Mouse (Mus musculus): ENCODE results near the gene Tead1. TPM values are rescaled to one million over a fixed set of nuclear protein-coding genes. Genes with fewer than 3 reads are reported as not detected.
A peak's percentile ranks its signal among the peaks of the same experiment; 100 is the strongest.

Gene Tead1
- polyA plus RNA-seq, 1 experiment from 2014 or later = 1.5 TPM

DNA sequence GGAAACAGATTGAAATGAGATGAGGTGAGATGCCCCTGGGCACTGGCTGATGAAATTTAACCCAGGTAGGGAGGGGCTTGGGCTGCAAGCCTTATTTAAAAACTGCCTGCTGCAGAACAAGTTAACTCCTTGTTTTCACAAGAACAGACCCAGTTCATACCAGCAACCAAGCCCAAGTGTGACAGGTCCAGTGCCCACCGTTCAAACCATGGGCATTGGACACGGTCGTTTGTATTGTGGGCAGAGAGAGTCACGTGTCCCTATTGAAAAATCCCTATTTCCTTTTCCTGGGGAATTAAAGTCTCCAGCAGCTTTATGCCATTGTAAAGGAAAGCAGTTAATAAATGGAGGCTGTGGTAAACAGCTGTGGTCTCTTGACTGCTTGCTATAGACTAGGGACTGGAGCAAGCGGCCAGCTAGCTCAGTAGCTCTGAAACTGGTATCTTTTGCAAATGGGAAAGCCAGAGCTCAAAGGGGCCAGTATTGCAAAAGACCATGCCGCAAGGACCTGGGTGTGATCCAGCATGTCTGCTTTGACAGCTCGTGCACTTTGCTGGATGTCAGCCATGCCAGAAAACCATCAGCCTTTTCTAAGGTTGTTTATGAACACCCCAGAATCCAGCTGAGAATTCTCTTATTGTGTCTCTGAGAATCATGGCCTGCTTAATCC, 107.6 kb downstream of the Tead1 start:
- ATAC-seq (ENCODE audit: low read depth) = peak; percentile 47; the same call in 1 of the 2 replicates
- peaks cover 3% of the 10 kb centered on the region for H3K4me1 ChIP-seq (ENCODE audit: control insufficient read depth, low read depth, low read length)
- H3K27me3 ChIP-seq (ENCODE audit: control insufficient read depth, insufficient read depth, low read depth, low read length) = no peaks in the 10 kb centered on the region
- H3K9ac ChIP-seq (ENCODE audit: low read depth, low read length) = no peak overlapping the region
- H3K36me3 ChIP-seq (ENCODE audit: control insufficient read depth, insufficient read depth) = no peaks in the 10 kb centered on the region
- no peaks in the 10 kb centered on the region for H3K9me3 ChIP-seq (replicated peaks; ENCODE audit: control insufficient read depth, low read length)
- H3K4me3 ChIP-seq (ENCODE audit: low read depth, low read length) = no peak overlapping the region
- H3K4me2 ChIP-seq (ENCODE audit: low read depth, low read length) = no peak overlapping the region
- no peak overlapping the region for H3K27ac ChIP-seq (ENCODE audit: low read length)
- WGBS (ENCODE audit: insufficient replicate concordance) = 30% methylated on average over 7 of the region's 7 CpGs

DNA sequence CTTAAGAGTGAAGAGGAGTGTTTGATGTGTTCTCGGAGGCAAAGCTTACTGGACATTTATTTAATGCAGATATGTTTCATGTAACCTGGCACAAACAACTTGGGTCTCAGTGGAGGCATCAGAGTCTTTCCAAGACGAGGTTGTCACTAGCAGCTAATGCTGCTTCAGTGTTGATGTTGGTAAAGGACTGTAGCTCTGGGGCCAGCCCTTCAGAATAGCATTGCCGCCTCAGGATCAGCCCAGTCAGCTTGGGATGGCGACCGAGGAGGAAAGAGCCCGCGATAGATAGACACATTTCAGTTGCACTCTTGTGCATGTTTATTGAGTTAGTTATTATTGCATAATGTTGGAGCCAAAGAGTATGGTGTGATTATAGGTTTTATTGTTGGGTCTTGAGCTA, 108.2 kb downstream of the Tead1 start:
- Histone ChIP-seq H3K27me3 (ENCODE audit: control insufficient read depth, insufficient read depth, low read depth, low read length) (no peaks in the 10 kb centered on the region), H3K4me3 (ENCODE audit: low read depth, low read length) (no peak overlapping the region), H3K27ac (ENCODE audit: low read length) (no peak overlapping the region), H3K9ac (ENCODE audit: low read depth, low read length) (no peak overlapping the region), H3K9me3 (replicated peaks; ENCODE audit: control insufficient read depth, low read length) (no peaks in the 10 kb centered on the region), H3K36me3 (ENCODE audit: control insufficient read depth, insufficient read depth) (no peaks in the 10 kb centered on the region), H3K4me1 (ENCODE audit: control insufficient read depth, low read depth, low read length) (peaks cover 3% of the 10 kb centered on the region), H3K4me2 (ENCODE audit: low read depth, low read length) (no peak overlapping the region)
- WGBS (ENCODE audit: insufficient replicate concordance) = 59% methylated on average over 7 of the region's 7 CpGs
- no peak for ATAC-seq (ENCODE audit: low read depth)

DNA sequence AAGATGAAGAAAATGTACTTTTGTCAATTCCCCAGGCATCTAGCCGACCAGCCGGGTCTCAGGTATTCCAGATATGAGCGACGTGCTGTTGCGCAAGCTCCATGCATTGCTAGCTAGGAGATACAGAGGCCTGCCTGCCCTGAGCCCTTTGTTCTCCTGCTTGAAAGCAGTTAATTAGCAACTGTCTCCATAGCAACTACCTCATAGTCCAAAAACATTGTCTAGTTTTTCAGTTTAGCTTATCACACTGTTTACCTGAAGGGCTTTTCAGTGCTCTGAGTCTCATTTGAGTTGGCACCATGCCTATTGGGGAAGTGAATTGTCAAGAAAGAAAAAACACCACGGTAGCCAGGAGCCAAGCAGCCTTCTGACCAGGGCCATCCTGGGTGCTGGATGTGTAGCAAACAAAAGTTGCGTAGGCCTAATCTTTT, 109.2 kb downstream of the Tead1 start:
- no peaks in the 10 kb centered on the region for H3K9me3 ChIP-seq (replicated peaks; ENCODE audit: control insufficient read depth, low read length)
- no peaks in the 10 kb centered on the region for H3K36me3 ChIP-seq (ENCODE audit: control insufficient read depth, insufficient read depth)
- no peak overlapping the region for H3K9ac ChIP-seq (ENCODE audit: low read depth, low read length)
- H3K4me1 ChIP-seq (ENCODE audit: control insufficient read depth, low read depth, low read length) = peaks cover 3% of the 10 kb centered on the region
- H3K4me2 ChIP-seq (ENCODE audit: low read depth, low read length) = no peak overlapping the region
- H3K27me3 ChIP-seq (ENCODE audit: control insufficient read depth, insufficient read depth, low read depth, low read length) = no peaks in the 10 kb centered on the region
- H3K4me3 ChIP-seq (ENCODE audit: low read depth, low read length) = no peak overlapping the region
- WGBS (ENCODE audit: insufficient replicate concordance) = 45% methylated on average over 7 of the region's 7 CpGs
- peak; percentile 89 for ATAC-seq (ENCODE audit: low read depth)
- peak overlapping the region; percentile 53; the same call in 1 of the 2 replicates for H3K27ac ChIP-seq (ENCODE audit: low read length)

DNA sequence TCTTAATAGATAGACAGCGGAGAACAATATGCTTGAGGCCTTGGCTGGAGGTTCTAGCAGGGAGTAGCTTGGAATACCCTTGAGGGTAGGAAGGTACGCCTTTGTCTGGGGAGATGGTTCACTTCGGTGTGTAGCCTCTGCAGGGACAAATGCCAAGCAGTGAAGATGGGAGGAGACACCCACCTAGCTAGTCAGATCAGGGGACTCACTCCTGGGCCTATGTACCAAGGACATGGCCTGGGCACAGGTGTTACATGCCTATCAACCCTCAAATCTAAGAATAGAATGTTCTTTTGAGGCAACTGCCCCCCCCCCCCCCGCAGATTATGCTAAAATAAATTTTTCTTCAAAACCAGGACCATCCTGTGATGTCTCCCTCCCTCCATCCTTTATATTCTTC, 110.6 kb downstream of the Tead1 start:
- Histone ChIP-seq H3K4me2 (ENCODE audit: low read depth, low read length) (no peak overlapping the region), H3K36me3 (ENCODE audit: control insufficient read depth, insufficient read depth) (no peaks in the 10 kb centered on the region), H3K27me3 (ENCODE audit: control insufficient read depth, insufficient read depth, low read depth, low read length) (no peaks in the 10 kb centered on the region), H3K9me3 (replicated peaks; ENCODE audit: control insufficient read depth, low read length) (no peaks in the 10 kb centered on the region), H3K4me1 (ENCODE audit: control insufficient read depth, low read depth, low read length) (peaks cover 3% of the 10 kb centered on the region), H3K4me3 (ENCODE audit: low read depth, low read length) (no peak overlapping the region), H3K9ac (ENCODE audit: low read depth, low read length) (no peak overlapping the region), H3K27ac (ENCODE audit: low read length) (no peak overlapping the region)
- no peak for ATAC-seq (ENCODE audit: low read depth)
- 80% methylated on average over 4 of the region's 4 CpGs for WGBS (ENCODE audit: insufficient replicate concordance)

DNA sequence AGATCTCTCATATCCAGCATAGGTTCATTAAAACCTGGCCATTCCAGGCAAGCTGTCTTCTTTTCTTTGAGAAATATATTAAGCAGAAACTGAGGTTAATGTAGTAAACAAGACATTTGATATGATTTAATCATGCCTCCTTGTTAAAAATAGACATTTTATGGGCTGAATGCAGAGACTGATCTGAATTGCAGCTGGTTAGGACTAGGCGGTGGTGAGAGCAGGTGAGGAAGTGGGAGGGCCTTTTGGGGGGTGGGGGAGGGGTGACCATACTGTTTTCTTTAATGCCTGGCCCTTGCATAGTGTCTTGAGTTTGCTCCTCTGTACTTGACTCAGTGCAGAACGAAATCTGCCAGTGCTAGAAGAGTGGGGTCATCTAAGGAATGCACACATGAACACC, 111.2 kb downstream of the Tead1 start:
- Histone ChIP-seq H3K9me3 (replicated peaks; ENCODE audit: control insufficient read depth, low read length) (no peaks in the 10 kb centered on the region), H3K27me3 (ENCODE audit: control insufficient read depth, insufficient read depth, low read depth, low read length) (no peaks in the 10 kb centered on the region), H3K4me2 (ENCODE audit: low read depth, low read length) (no peak overlapping the region), H3K9ac (ENCODE audit: low read depth, low read length) (no peak overlapping the region), H3K4me1 (ENCODE audit: control insufficient read depth, low read depth, low read length) (peaks cover 3% of the 10 kb centered on the region), H3K36me3 (ENCODE audit: control insufficient read depth, insufficient read depth) (no peaks in the 10 kb centered on the region), H3K4me3 (ENCODE audit: low read depth, low read length) (no peak overlapping the region), H3K27ac (ENCODE audit: low read length) (no peak overlapping the region)
- WGBS (ENCODE audit: insufficient replicate concordance) = 42% methylated on average over 2 of the region's 2 CpGs
- no peak for ATAC-seq (ENCODE audit: low read depth)

DNA sequence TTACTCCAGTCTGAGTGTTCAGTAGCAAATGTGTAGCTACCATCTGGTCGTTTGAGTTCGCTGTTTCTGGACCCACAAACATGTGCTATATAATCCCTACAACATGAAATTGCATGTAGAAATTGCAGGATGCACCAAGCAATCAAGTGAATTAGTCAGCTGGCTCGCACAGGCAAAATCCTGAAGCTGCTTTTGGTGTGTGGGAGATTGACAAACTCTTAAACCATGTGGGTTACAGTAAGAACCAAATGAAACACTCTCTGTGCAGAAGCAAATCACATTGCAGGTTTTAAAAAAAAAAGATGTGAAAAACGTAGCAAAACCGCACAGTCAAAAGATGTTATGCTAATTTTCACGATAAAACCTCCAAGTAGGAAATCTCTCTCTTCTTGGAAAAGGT, 113.6 kb downstream of the Tead1 start:
- ATAC-seq (ENCODE audit: low read depth) = no peak
- Histone ChIP-seq H3K36me3 (ENCODE audit: control insufficient read depth, insufficient read depth) (no peaks in the 10 kb centered on the region), H3K9ac (ENCODE audit: low read depth, low read length) (no peak overlapping the region), H3K27ac (ENCODE audit: low read length) (no peak overlapping the region), H3K4me2 (ENCODE audit: low read depth, low read length) (no peak overlapping the region), H3K4me3 (ENCODE audit: low read depth, low read length) (no peak overlapping the region), H3K9me3 (replicated peaks; ENCODE audit: control insufficient read depth, low read length) (no peaks in the 10 kb centered on the region), H3K4me1 (ENCODE audit: control insufficient read depth, low read depth, low read length) (no peaks in the 10 kb centered on the region; the same call in 1 of the 2 replicates), H3K27me3 (ENCODE audit: control insufficient read depth, insufficient read depth, low read depth, low read length) (no peaks in the 10 kb centered on the region)
- 63% methylated on average over 6 of the region's 6 CpGs for WGBS (ENCODE audit: insufficient replicate concordance)

DNA sequence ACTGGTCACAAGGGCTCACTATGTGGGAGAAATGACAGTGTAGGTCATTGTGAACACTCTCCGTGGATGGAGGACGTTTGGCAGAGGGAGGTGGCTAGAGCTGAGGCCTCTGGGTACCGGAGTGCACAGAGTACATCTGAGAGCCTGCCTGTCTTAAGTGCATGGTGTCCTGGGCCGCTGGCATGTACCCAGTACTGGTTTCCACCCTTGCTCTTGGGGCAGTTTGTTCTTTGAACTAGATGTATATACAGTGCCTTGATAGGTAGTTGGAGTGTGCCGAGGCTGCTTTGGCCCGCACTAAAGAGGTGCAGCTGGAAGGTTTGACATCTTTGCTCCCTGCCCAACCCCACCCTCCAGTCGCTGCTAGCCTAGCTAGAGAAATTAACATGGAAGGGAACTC, 114.8 kb downstream of the Tead1 start:
- Histone ChIP-seq H3K9ac (ENCODE audit: low read depth, low read length) (no peak overlapping the region), H3K9me3 (replicated peaks; ENCODE audit: control insufficient read depth, low read length) (no peaks in the 10 kb centered on the region), H3K36me3 (ENCODE audit: control insufficient read depth, insufficient read depth) (no peaks in the 10 kb centered on the region), H3K4me2 (ENCODE audit: low read depth, low read length) (no peak overlapping the region), H3K27me3 (ENCODE audit: control insufficient read depth, insufficient read depth, low read depth, low read length) (no peaks in the 10 kb centered on the region), H3K4me3 (ENCODE audit: low read depth, low read length) (no peak overlapping the region), H3K27ac (ENCODE audit: low read length) (no peak overlapping the region), H3K4me1 (ENCODE audit: control insufficient read depth, low read depth, low read length) (no peaks in the 10 kb centered on the region)
- 49% methylated on average over 7 of the region's 7 CpGs for WGBS (ENCODE audit: insufficient replicate concordance)
- no peak for ATAC-seq (ENCODE audit: low read depth)

- Histone ChIP-seq H3K36me3 (ENCODE audit: control insufficient read depth, insufficient read depth) (no peaks in the 10 kb centered on the region), H3K4me3 (ENCODE audit: low read depth, low read length) (no peak overlapping the region), H3K4me2 (ENCODE audit: low read depth, low read length) (no peak overlapping the region), H3K9me3 (replicated peaks; ENCODE audit: control insufficient read depth, low read length) (no peaks in the 10 kb centered on the region), H3K4me1 (ENCODE audit: control insufficient read depth, low read depth, low read length) (no peaks in the 10 kb centered on the region), H3K27ac (ENCODE audit: low read length) (no peak overlapping the region), H3K27me3 (ENCODE audit: control insufficient read depth, insufficient read depth, low read depth, low read length) (no peaks in the 10 kb centered on the region), H3K9ac (ENCODE audit: low read depth, low read length) (no peak overlapping the region)
- ATAC-seq (ENCODE audit: low read depth) = no peak
- 9% methylated on average over 2 of the region's 2 CpGs for WGBS (ENCODE audit: insufficient replicate concordance)
Observed at GRCm38 (mm10) chr7:112794481-112794880, 115.4 kb downstream of the Tead1 start.

GRCm38 (mm10) chr7:112797526-112798321, 118.6 kb downstream of the Tead1 start:
- H3K9me3 ChIP-seq (replicated peaks; ENCODE audit: control insufficient read depth, low read length) = no peaks in the 10 kb centered on the region
- no peak for ATAC-seq (ENCODE audit: low read depth)
- 59% methylated on average over 8 of the region's 8 CpGs for WGBS (ENCODE audit: insufficient replicate concordance)
- H3K9ac ChIP-seq (ENCODE audit: low read depth, low read length) = no peak overlapping the region
- no peaks in the 10 kb centered on the region for H3K27me3 ChIP-seq (ENCODE audit: control insufficient read depth, insufficient read depth, low read depth, low read length)
- H3K4me1 ChIP-seq (ENCODE audit: control insufficient read depth, low read depth, low read length) = no peaks in the 10 kb centered on the region
- H3K27ac ChIP-seq (ENCODE audit: low read length) = no peak overlapping the region
- no peak overlapping the region for H3K4me3 ChIP-seq (ENCODE audit: low read depth, low read length)
- no peaks in the 10 kb centered on the region for H3K36me3 ChIP-seq (ENCODE audit: control insufficient read depth, insufficient read depth)
- no peak overlapping the region for H3K4me2 ChIP-seq (ENCODE audit: low read depth, low read length)
